Mouse (Mus musculus) olfactory bulb, adult 2 months (tissue): ENCODE data around the gene Lpin2. TPM values are rescaled to one million over a fixed set of nuclear protein-coding genes. Genes with fewer than 3 reads are reported as not detected.

Experiments
- H3K27ac ChIP-seq: fragments of 200-500 bp; 2 replicates; pipeline ENCODE4 v1.5.1; 2012; ENCODE audit warnings: low read depth, low read length; ENCODE audit not compliant: insufficient read depth
- H3K4me1 ChIP-seq: fragments of 200-500 bp; 2 replicates; pipeline ENCODE4 v1.6.1; 2012; ENCODE audit warnings: low read length; ENCODE audit not compliant: control insufficient read depth, insufficient read depth
- H3K4me3 ChIP-seq: fragments of 200-500 bp; 2 replicates; pipeline ENCODE4 v1.5.1; 2012; ENCODE audit warnings: mild to moderate bottlenecking, low read depth, low read length, moderate library complexity; ENCODE audit not compliant: insufficient read depth
- CTCF ChIP-seq: fragments of 200-500 bp; IDR thresholded peaks from 2 replicates; pipeline ENCODE4 v1.5.1; 2012; ENCODE audit warnings: low read depth, mild to moderate bottlenecking, low read length, moderate library complexity; ENCODE audit not compliant: insufficient read depth
- POLR2A ChIP-seq: fragments of 200-500 bp; IDR thresholded peaks from 2 replicates; pipeline ENCODE4 v1.6.1; 2012; ENCODE audit warnings: mild to moderate bottlenecking, low read depth, low read length, moderate library complexity; ENCODE audit not compliant: insufficient read depth
- WGBS: fragments of 180-500 bp; shearing (Covaris S2); methylation state at CpG from one replicate; pipeline ENCODE4 v1.1.7; 2018; 5-methylcytosine and 5-hydroxymethylcytosine counted together
- polyA plus RNA-seq: library from polyadenylated mRNA; stranded (reverse); fragments of >200 nt; gene quantifications from 2 replicates; pipeline ENCODE4 v1.2.4, GENCODE M21; 2012; ENCODE audit warnings: low replicate concordance; ENCODE audit not compliant: missing spikeins, insufficient read depth, insufficient read length

Gene Lpin2
- polyA plus RNA-seq, 1 experiment, result not detected

- no peak for TF ChIP-seq POLR2A
- no peak for TF ChIP-seq CTCF
- peaks cover 11% of the 10 kb centered on the region for H3K4me1 ChIP-seq
- H3K27ac ChIP-seq, result no peak overlapping the region
- no peak overlapping the region for H3K4me3 ChIP-seq
- 98% methylated on average over 3 of the region's 3 CpGs for WGBS
Measured at GRCm38 (mm10) chr17:71207268-71207667, 24.9 kb downstream of the Lpin2 start.

GRCm38 (mm10) chr17:71208376-71208775 lies 26.0 kb downstream of the Lpin2 start:
- Histone ChIP-seq H3K4me3 (no peak overlapping the region), H3K4me1 (peaks cover 12% of the 10 kb centered on the region), H3K27ac (no peak overlapping the region; the same call in 1 of the 2 replicates)
- TF ChIP-seq CTCF (no peak), POLR2A (no peak)
- 98% methylated on average over 1 of the region's 1 CpGs for WGBS

- 37% methylated on average over 1 of the region's 1 CpGs for WGBS
- peak overlapping the region; percentile 80; the same call in 1 of the 2 replicates for H3K27ac ChIP-seq
- H3K4me1 ChIP-seq, result peaks cover 10% of the 10 kb centered on the region
- no peak overlapping the region for H3K4me3 ChIP-seq
- no peak for TF ChIP-seq CTCF
- TF ChIP-seq POLR2A, result no peak
Measured at GRCm38 (mm10) chr17:71208921-71209320, 26.6 kb downstream of the Lpin2 start.

GRCm38 (mm10) chr17:71209936-71210335 lies 27.6 kb downstream of the Lpin2 start:
- H3K27ac ChIP-seq, result peak overlapping the region; percentile 80; the same call in 1 of the 2 replicates
- WGBS, result 75% methylated on average over 3 of the region's 3 CpGs
- no peak for TF ChIP-seq CTCF
- no peak for TF ChIP-seq POLR2A

GRCm38 (mm10) chr17:71211962-71212646 lies 29.7 kb downstream of the Lpin2 start:
- peaks cover 15% of the 10 kb centered on the region for H3K4me1 ChIP-seq
- no peak overlapping the region for H3K4me3 ChIP-seq
- TF ChIP-seq POLR2A, result no peak
- no peak for TF ChIP-seq CTCF
- 51% methylated on average over 6 of the region's 6 CpGs for WGBS
- H3K27ac ChIP-seq, result peak overlapping the region; percentile 76

More at GRCm38 (mm10) chr17:71209936-71210335, 27.6 kb downstream of the Lpin2 start:
- H3K4me1 ChIP-seq, result peaks cover 16% of the 10 kb centered on the region
- no peak overlapping the region for H3K4me3 ChIP-seq

GRCm38 (mm10) chr17:71213666-71214065 lies 31.3 kb downstream of the Lpin2 start:
- H3K4me1 ChIP-seq, result peaks cover 13% of the 10 kb centered on the region
- TF ChIP-seq CTCF (no peak), POLR2A (no peak)
- no peak overlapping the region for H3K4me3 ChIP-seq
- 85% methylated on average over 1 of the region's 1 CpGs for WGBS
- no peak overlapping the region for H3K27ac ChIP-seq

GRCm38 (mm10) chr17:71214514-71215240 lies 32.3 kb downstream of the Lpin2 start:
- no peak overlapping the region for H3K4me3 ChIP-seq
- H3K27ac ChIP-seq, result no peak overlapping the region
- TF ChIP-seq POLR2A, result no peak
- WGBS, result 75% methylated on average over 17 of the region's 17 CpGs
- peaks cover 10% of the 10 kb centered on the region for H3K4me1 ChIP-seq

- peaks cover 10% of the 10 kb centered on the region for H3K4me1 ChIP-seq
- TF ChIP-seq POLR2A, result no peak
- no peak for TF ChIP-seq CTCF
- H3K4me3 ChIP-seq, result no peak overlapping the region
- H3K27ac ChIP-seq, result no peak overlapping the region
- 51% methylated on average over 2 of the region's 2 CpGs for WGBS
Measured at GRCm38 (mm10) chr17:71215241-71215839, 33.0 kb downstream of the Lpin2 start.

GRCm38 (mm10) chr17:71216263-71216662 lies 33.9 kb downstream of the Lpin2 start:
- no peak for TF ChIP-seq POLR2A
- TF ChIP-seq CTCF, result no peak
- Histone ChIP-seq H3K27ac (no peak overlapping the region), H3K4me3 (no peak overlapping the region), H3K4me1 (peaks cover 10% of the 10 kb centered on the region)
- WGBS, result 74% methylated on average over 2 of the region's 2 CpGs
